Mouse (Mus musculus) NIH3T3 (cell line): Measurements from ENCODE around the gene Tcte1.

Experiments used
- DNase-seq: peaks from one replicate; pipeline ENCODE4 v3.0.0-alpha.2; 2012; ENCODE audit warnings: low read depth

Tcte1 gene

GRCm38 (mm10) chr17:45548541-45549512 is 25.6 kb downstream of the Tcte1 start:
- no peak for DNase-seq

- no peak for DNase-seq
These were observed 26.5 kb downstream of the Tcte1 start, which contains the start of gene Tmem151b for GRCm38 (mm10) chr17:45549617-45550181. Tmem151b (minus strand) TSS chr17:45549677.

- no peak for DNase-seq
These were observed 27.0 kb downstream of the Tcte1 start for GRCm38 (mm10) chr17:45550253-45550652.

DNA sequence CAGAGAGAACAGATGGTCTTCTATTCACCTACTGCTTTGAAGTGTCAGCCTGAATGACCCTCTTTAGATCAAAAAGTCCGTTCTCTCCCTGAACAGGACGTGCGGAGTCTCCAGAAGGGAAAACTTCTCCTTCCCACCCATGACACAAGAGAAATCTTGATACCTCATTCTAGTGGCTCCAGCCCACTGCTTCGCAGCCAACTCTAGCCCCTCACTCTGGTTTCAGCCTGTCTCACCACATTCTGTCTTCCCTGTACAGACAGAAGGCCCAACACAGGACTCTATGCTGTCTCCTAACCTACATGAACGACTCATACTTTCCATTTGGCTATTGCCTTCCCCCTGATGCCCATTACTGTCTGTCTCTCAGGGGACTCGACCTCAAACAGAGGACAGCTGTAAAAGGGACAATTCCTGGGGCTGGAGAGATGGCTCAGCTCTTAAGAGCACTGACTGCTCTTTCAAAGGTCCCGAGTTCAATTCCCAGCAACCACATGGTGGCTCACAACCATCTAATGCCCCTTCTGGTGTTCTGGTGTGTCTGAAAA is 28.1 kb downstream of the Tcte1 start:
- no peak for DNase-seq

DNA sequence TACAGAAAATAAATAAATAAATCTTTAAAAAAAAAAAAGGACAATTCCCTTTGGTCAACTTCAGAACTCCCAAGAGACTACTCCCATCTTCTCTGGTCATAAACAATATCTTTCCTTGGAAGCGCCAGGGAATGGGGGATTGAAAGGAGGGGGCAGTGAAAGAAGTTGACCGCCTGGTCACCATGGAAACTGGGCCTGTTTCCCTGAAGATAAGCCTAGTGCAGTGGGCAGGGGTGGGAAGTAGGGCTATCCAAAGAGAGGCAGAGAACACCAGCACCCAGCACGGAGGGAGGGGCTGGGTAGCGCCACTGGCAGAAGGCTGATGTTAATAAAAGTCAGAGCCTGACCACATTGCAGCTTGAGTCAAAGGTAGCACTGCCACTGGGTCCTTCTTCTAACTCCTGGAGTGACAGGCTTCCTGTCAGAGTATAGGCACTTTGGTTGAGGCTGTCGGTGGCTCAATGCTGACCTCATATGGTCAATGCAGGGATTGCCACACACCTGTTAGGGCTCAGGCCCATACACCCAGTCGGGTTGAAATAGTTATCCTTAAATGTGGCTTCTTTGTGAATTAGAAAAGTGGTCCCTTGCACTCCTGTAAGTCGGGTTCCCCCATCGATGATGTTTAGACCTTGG is 28.7 kb downstream of the Tcte1 start:
- DNase-seq: peak; percentile 86

DNA sequence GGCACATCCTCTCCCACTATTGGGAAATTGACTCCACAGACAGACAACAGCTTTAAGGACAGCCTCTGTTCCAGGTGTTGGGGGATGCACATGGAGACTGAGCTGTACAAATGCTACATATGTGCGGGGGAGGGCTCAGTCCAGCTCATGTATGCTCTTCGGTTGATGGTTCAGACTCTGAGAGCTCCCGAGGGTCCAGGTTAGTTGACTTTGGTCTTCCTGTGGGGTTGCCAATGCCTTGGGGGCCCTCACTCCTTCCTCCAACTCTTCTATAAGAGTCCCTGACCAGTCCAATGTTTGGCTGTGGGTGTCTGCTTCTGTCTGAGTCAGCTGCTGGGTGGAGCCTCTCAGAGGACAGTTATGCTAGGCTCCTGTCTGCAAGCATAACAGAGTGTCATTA is 29.8 kb downstream of the Tcte1 start:
- no peak for DNase-seq

DNA sequence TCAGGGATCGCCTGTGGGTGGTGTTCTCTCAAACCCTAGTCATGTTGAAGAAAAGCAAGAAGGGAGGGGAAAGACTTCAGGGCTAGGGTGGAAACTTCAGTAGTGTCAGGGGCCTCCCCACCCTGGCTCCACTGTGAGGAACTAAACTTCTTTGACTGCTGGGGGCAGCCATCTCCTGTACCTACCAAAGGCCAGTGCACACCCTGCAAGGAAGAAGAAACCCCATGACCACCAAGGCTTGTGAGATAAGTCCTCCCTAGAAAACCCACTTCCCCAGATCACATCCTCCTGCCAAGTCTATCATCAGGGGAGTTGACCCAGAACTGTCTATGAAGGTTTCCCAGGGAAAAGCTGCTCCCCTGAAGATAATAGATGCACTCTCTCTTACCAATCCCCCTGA is 31.2 kb downstream of the Tcte1 start:
- no peak for DNase-seq

DNA sequence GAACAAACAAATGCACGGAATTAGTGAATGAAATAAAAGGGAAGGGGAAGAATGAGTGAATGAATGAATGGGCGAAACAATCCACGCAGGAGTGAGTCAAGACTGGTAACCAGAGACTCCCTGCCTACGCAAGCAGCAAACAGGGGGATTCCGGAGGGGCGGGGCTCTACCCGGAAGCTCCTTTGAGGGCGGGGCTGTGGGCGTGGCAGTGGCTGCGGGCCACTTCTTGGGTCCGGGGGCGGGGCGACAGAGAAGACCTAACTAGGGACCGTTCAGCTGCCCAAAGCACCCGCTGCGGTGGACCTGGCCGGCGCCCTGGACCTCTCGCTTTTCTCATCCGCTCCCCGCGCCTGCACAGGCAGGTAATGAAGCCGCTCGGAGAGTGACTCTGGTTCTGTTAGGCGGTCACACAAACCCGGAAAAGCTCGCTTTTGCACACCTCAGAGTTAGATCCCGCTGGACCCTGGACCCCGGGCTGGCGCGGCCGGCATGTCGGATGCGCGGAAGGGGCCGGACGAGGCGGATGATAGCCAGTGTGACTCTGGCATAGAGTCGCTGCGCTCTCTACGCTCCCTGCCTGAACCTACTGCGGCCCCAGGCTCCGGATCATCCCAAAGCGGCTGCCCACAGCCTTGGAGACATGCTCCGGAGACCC is 32.3 kb downstream of the Tcte1 start, which contains the start of gene Nfkbie:
Gene Nfkbie (plus strand): TSS at position 252 of the 655 bp plus-strand sequence.
- DNase-seq: peak; percentile 97

DNA sequence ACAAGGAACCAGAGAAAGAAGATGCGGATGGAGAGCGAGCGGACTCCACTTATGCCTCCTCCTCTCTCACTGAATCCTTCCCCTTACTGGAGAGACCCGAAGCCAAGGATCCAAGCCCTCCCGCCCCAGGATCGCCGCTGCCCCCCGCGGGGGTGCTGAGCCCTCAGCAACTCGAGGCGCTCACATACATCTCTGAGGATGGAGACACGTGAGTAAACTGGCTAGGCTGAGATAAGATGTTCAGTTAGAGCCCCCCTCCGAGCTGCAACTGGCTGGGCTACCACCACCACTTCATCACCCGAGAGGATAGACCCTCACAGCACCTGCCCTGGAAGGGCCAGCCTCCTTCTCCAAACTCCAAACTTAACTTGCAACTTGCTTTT is 32.9 kb downstream of the Tcte1 start:
- DNase-seq: no peak

DNA sequence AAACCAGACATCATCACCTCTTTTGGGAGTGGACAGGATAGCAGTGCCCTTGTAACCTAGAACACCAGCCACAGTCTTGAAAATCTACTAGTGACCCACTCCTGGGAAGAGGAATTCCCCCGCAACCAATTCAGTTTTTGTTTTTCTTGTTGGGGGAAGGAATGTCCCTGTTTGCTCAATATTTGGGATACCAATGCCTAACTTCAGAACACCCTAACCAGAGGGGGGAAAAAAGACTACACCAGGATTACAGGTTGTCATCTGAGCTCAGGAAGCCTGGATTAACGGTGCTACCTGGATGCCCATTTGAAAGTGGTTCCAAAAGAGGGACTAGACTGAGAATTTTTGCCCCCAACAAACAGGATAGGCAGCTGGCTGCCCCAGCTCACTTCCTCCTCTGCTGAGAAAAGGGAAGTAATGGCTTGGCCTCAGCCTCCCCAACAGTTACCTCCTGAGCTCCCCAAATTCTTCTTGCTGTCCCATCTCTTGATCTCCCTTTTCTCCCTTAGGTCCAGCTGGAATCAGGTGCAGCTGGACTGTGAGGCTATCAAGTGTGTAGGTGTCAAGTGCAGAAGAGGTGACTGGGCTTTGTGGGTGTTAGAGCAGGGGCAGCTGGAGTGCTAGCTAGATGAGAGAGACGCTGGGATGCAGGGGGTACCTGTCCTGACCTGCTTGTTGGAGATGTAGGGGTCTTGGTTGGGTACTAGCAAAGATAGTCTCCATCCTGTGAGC is 33.4 kb downstream of the Tcte1 start:
- DNase-seq: no peak

DNA sequence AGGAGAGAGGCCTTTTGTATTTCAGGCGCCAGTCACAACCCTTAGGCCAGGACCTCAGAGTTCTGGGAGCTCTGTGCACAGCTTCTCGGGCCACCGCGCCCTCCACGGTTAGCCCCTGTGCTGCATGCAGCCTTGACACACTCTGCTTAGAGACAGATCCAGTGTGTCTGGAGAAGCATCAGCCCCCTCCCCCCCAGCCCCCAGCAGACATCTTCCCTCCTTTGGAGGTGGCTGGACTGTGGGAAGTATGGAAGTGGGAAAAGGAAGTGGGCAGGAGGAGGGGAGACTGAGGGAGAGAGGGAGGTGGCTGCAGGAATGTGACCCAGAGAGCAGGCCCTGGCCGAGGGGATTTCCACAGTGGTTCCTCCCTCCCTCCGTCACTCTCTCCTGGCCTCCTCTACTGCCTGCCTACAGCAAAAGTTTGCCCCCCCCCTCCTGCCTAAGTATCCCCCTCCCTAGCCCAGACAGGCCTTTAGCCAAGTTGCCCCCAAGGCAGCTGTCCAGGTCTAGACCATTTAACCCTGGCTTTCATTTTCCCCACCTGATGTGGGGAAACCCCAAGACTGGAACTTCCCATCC is 34.1 kb downstream of the Tcte1 start:
- peak; percentile 27 for DNase-seq

DNA sequence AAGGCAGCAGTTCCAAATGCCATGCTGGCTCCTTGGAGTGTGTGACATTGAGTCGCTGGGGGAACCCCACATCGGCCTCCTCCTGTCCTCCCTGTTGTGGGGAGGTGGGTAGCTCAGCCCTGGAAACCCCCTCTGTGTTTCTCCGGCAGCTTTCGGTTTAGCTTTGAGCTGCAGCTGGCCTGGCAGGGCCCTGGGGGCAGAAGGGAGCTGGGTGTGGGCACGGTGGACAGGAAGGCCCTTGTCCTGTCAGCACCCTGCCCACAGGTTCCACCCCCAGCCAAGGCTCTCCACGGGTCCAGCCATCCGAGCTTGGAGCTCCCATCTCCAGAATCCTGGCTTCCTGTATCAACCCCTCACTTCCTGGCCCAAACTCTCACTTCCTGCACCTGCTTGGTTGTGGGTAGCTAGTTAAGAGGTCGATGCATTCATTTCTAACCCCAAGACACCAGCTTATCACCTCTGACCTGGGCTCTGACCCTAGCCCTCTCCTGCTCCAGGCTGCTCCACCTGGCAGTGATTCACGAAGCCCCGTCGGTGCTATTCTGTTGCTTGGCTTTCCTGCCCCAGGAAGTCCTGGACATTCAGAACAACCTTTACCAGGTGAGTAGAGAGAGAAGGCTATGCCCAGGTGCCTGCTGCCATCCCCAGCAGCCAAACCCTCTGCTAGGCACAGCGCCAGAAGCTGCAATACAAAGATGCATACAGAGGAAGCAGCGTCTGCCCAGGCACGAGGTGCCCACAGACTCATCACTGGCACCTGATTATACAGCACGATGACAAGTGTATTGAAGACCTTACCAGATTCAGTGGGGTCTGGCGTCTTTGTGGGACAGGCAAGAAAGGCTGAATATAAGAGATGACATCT is 35.0 kb downstream of the Tcte1 start:
- no peak for DNase-seq

- DNase-seq: no peak
These were observed 36.7 kb downstream of the Tcte1 start for GRCm38 (mm10) chr17:45559732-45560525.

DNA sequence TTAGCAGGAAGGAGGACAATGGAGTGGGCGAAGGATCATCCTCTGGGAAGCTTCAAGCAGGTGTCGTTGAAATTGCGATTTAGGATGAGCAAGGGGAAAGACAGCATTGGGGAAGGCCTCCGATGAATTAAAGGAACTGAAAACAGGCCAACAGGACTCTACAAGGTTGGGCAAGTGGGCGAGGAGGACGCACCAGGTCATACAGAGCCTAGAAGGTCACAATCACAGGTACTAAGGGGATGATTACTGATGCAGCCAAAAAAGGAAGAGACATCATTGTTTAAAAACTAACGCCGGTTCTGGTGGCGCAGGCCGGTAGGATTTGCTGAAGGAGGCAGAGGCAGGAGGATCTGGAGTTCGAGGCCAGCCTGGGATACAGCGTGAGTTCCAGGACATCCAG is 40.0 kb downstream of the Tcte1 start:
- DNase-seq: no peak

DNA sequence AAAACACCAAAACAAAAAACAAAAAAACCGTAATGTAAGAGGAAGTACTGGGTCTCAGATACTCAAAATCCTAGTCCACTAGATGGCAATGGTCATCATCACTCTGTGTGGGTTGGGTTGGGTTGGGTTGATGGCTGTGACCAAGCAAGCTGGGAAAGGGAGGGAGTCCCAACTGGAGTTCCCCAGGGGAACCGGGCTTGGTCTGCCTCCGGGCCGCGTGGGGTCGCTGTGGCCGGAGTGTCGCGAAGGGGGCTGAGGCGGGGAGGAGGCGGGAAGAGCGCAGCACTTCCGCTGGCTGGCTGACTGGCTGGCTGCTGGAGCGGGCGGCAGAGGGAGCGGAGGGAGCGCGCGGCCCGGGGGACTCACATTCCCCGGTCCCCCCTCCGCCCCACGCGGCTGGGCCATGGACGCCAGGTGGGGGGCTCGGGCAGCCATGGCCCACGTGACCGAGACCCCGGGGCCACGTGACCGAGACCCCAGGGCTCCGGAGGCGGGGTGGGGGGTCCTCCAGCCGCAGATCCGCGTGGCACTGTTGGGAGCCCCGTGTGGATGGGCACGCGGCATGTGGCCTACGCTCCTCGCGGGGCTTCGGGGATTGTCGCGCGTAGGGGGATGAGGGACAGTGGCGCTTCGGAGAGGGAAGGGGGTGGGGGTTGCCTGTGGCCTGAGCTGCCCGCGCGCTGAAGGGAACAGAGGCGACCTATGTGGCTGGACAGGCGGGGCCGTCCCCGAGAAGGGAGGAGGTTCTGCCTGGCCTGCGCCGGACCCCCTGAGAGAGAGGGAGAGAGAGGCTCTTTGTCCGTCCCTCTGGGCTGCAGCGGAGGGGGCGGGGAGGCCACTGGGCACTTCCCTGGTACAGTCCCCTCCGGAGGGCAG is 40.7 kb downstream of the Tcte1 start, which contains the start of gene Slc35b2:
Gene Slc35b2 (plus strand): TSS at position 220 of the 876 bp plus-strand sequence.
- peak; percentile 97 for DNase-seq

DNA sequence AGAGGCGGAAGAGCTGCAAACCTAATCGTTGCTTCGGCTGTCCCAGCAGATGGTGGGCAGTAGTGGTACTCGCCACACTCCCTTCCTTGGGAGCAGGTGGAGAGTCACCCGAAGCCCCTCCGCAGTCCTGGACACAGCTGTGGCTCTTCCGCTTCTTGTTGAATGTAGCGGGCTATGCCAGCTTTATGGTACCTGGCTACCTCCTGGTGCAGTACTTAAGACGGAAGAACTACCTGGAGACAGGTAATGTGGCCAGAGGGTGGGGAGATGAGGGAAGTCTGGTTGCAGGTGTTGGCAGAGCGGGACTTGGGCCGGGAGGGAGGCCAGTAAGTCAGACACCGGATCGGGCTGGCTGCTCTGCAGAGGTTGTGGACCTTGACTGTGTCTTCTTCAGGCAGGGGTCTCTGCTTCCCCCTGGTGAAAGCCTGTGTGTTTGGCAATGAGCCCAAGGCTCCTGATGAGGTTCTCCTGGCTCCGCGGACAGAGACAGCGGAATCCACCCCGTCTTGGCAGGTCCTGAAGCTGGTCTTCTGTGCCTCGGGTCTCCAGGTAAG is 41.4 kb downstream of the Tcte1 start:
- peak; percentile 26 for DNase-seq

DNA sequence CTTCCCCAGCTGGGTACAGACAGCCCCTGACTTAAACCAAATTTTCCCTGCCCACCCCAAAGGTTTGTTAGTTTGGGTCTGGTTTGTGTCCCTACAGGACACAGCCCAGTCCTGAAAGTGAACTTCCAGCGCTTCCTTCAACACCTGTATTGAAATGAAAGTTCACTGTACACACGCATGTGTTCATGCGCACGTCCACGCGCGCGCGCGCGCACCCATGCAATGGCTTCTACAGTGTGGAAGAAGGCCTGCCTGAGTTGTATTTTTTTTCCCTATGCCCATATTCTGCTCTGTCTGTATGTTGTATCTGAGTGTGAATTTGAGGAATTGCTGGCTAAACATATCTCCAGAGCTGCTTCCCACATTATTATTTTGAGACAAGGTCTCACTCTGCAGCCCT is 41.9 kb downstream of the Tcte1 start:
- DNase-seq: no peak

DNA sequence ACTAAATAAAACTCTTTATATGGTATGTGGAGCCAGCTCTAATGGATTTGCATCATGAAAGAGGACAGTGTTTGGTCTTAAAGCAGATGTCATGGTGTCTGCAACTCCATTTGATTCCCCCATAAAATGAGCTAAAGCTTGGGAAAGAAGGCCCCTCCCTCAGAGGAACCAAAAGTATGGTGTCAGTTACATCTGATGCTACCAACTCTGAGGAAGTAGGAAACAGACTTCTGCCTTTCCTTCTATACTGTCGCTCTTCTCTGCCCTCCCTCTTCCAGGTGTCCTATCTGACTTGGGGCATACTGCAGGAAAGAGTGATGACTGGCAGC is 42.8 kb downstream of the Tcte1 start:
- DNase-seq: no peak
